Mouse (Mus musculus): ENCODE data around the gene Eogt.

DNA sequence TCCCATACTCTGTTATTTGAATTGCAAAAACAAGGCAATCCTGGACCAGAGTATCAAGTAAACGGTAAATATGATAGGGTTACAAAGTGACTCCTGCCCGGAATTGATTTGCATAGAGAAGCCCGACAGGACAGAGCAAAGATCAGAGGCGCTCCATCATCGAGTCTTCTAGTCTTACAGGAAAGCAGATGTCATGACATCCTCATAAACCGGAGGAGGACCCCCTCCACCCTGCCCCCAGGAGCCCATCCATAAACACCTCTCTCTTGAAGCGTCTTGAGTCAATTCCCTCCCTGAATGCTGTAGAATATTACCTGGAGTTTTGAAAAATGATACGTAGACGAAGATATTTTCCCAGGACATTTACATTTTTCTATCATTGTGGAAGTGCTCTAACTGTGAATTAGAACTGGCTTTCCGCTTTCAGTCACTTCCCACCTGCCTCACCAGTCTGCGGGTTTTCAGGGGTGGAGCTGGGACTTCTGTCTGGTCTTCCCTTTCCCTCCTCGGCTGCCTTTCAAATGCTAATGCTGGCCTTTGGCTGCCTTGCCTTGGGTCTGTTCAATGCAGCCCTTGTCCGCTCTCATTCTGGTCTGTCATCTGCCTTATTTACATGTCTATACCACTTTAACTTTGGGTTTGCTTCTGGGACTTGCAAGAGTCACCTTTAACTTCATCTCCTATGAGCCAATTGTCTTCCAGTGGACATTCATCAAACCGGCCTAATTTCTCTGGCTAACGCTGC is 46.9 kb downstream of the Eogt start:
- TF ChIP-seq CTCF (IDR thresholded peaks at IDR 0.05; ENCODE audit: low read depth) (no peak), EP300 (IDR thresholded peaks at IDR 0.05; ENCODE audit: low read depth) (no peak)

Measured in liver, postnatal 0 days (tissue).